Mouse (Mus musculus) CH12.LX (cell line): ENCODE measurements around the gene 1700016C15Rik. TPM values are rescaled to one million over a fixed set of nuclear protein-coding genes. Genes with fewer than 3 reads are reported as not detected.

Experiments
- DNase-seq: peaks from one replicate; pipeline ENCODE4 v3.0.0-alpha.2; 2013; ENCODE audit errors: extremely low read depth
- H3K27ac ChIP-seq: 2 replicates; pipeline ENCODE4 v1.5.1; 2012; ENCODE audit warnings: low read depth, mild to moderate bottlenecking, control low read depth, moderate library complexity; ENCODE audit not compliant: insufficient read depth
- H3K27me3 ChIP-seq: replicated peaks from 2 replicates; pipeline ENCODE3; 2012; ENCODE audit warnings: inconsistent platforms
- H3K36me3 ChIP-seq, 2 experiments: replicated peaks in 1 of 2; 2 replicates each; pipeline versions ENCODE3 to v1.6.1; 2012; ENCODE audit warnings: inconsistent platforms in 1 of 2, low read length in 1 of 2, mild to moderate bottlenecking in 1 of 2, mixed read lengths in 1 of 2, moderate library complexity in 1 of 2; ENCODE audit not compliant: control insufficient read depth in 1 of 2, insufficient read depth in 1 of 2
- H3K4me1 ChIP-seq, 2 experiments: 2 replicates each; pipeline ENCODE4 v1.6.1; 2012; ENCODE audit warnings: inconsistent platforms in 1 of 2, moderate library complexity in 1 of 2; ENCODE audit not compliant: insufficient read depth in 2 of 2, control insufficient read depth in 1 of 2
- H3K4me2 ChIP-seq: 2 replicates; pipeline ENCODE4 v1.6.1; 2012; ENCODE audit warnings: low read depth, mild to moderate bottlenecking, control low read depth; ENCODE audit not compliant: poor library complexity, insufficient read depth, severe bottlenecking
- H3K4me3 ChIP-seq, 3 experiments: fragments of 150-350 bp in 1 of 3; sonication (generic) in 1 of 3; replicated peaks in 1 of 3; 2 replicates each; pipeline versions ENCODE3 to v1.5.1; 2011 to 2012; ENCODE audit warnings: low read depth in 2 of 3, low read length in 2 of 3, mild to moderate bottlenecking in 2 of 3, moderate library complexity in 2 of 3, control low read depth in 1 of 3, improper control_type of control experiment in 1 of 3, inconsistent platforms in 1 of 3, mixed read lengths in 1 of 3; ENCODE audit not compliant: poor library complexity in 1 of 3
- H3K79me2 ChIP-seq: replicated peaks from 2 replicates; pipeline ENCODE4 v1.6.1; 2012; ENCODE audit warnings: mild to moderate bottlenecking, moderate library complexity; ENCODE audit not compliant: control insufficient read depth, poor library complexity, insufficient read depth, severe bottlenecking; ENCODE audit errors: extremely low read depth
- H3K9ac ChIP-seq: 2 replicates; pipeline ENCODE4 v1.6.1; 2012; ENCODE audit warnings: low read depth, mild to moderate bottlenecking, control low read depth, moderate library complexity; ENCODE audit not compliant: insufficient read depth
- H3K9me3 ChIP-seq: replicated peaks from 2 replicates; pipeline ENCODE3; 2012; ENCODE audit warnings: low read length, inconsistent platforms, mixed read lengths
- BHLHE40 ChIP-seq: IDR thresholded peaks from 2 replicates; pipeline ENCODE4 v1.6.1; 2011; ENCODE audit warnings: mild to moderate bottlenecking, low read depth, low read length, improper control_type of control experiment
- CHD1 ChIP-seq: IDR thresholded peaks from 2 replicates; pipeline ENCODE4 v1.6.1; 2012; ENCODE audit warnings: low read depth, low read length, improper control_type of control experiment, inconsistent platforms
- CTCF ChIP-seq, 2 experiments: IDR thresholded peaks in 1 of 2; conservative IDR thresholded peaks in 1 of 2; 2 replicates each; pipeline ENCODE4 v1.5.1; 2011 to 2012; ENCODE audit warnings: low read depth in 2 of 2, low read length in 2 of 2, improper control_type of control experiment in 1 of 2, inconsistent platforms in 1 of 2, mild to moderate bottlenecking in 1 of 2, moderate library complexity in 1 of 2
- EP300 ChIP-seq: IDR thresholded peaks from 2 replicates; pipeline ENCODE4 v1.6.1; 2011; ENCODE audit warnings: low read length, improper control_type of control experiment
- GABPA ChIP-seq: IDR thresholded peaks from 2 replicates; pipeline ENCODE4 v1.6.1; 2012; ENCODE audit warnings: low read depth, low read length, improper control_type of control experiment, inconsistent platforms; ENCODE audit not compliant: insufficient replicate concordance
- HCFC1 ChIP-seq: IDR thresholded peaks from 2 replicates; pipeline ENCODE4 v1.6.1; 2012; ENCODE audit warnings: low read depth, mild to moderate bottlenecking, inconsistent platforms, low read length, improper control_type of control experiment
- IRF4 ChIP-seq: IDR thresholded peaks from 2 replicates; pipeline ENCODE4 v1.6.1; 2014; ENCODE audit warnings: low read depth, mild to moderate bottlenecking, inconsistent platforms, low read length, improper control_type of control experiment
- JUN ChIP-seq: IDR thresholded peaks from 2 replicates; pipeline ENCODE4 v1.6.1; 2011; ENCODE audit warnings: low read depth, mild to moderate bottlenecking, low read length, improper control_type of control experiment, moderate library complexity; ENCODE audit not compliant: insufficient read depth
- JUND ChIP-seq: conservative IDR thresholded peaks from 2 replicates; pipeline ENCODE4 v1.6.1; 2011; ENCODE audit warnings: low read depth, low read length, improper control_type of control experiment
- KAT2A ChIP-seq: IDR thresholded peaks from 2 replicates; pipeline ENCODE4 v1.6.1; 2012; ENCODE audit warnings: low read length, improper control_type of control experiment, inconsistent platforms; ENCODE audit not compliant: insufficient replicate concordance
- MAFK ChIP-seq: IDR thresholded peaks from 2 replicates; pipeline ENCODE4 v1.6.1; 2011; ENCODE audit warnings: low read length, improper control_type of control experiment; ENCODE audit not compliant: insufficient replicate concordance
- MAX ChIP-seq: IDR thresholded peaks from 2 replicates; pipeline ENCODE4 v1.6.1; 2011; ENCODE audit warnings: low read length, improper control_type of control experiment
- MAZ ChIP-seq: IDR thresholded peaks from 2 replicates; pipeline ENCODE4 v1.6.1; 2012; ENCODE audit warnings: low read depth, mild to moderate bottlenecking, inconsistent platforms, low read length, improper control_type of control experiment, moderate library complexity
- MXI1 ChIP-seq: IDR thresholded peaks from 2 replicates; pipeline ENCODE4 v1.6.1; 2011; ENCODE audit warnings: mild to moderate bottlenecking, low read depth, low read length, improper control_type of control experiment
- MYC ChIP-seq: IDR thresholded peaks from 2 replicates; pipeline ENCODE4 v1.6.1; 2011; ENCODE audit warnings: low read depth, mild to moderate bottlenecking, improper control_type of control experiment, low read length
- NRF1 ChIP-seq: IDR thresholded peaks from 2 replicates; pipeline ENCODE4 v1.6.1; 2014; ENCODE audit warnings: low read depth, mild to moderate bottlenecking, inconsistent platforms, low read length, improper control_type of control experiment, moderate library complexity
- POLR2A ChIP-seq: IDR thresholded peaks from 2 replicates; pipeline ENCODE4 v1.6.1; 2011; ENCODE audit warnings: low read depth, mild to moderate bottlenecking, improper control_type of control experiment, low read length
- POLR2AphosphoS2 ChIP-seq: IDR thresholded peaks from 2 replicates; pipeline ENCODE4 v1.6.1; 2011; ENCODE audit warnings: low read depth, low read length, improper control_type of control experiment
- RAD21 ChIP-seq: IDR thresholded peaks from 2 replicates; pipeline ENCODE4 v1.6.1; 2011; ENCODE audit warnings: low read depth, mild to moderate bottlenecking, low read length, improper control_type of control experiment, moderate library complexity
- RCOR1 ChIP-seq: conservative IDR thresholded peaks from 2 replicates; pipeline ENCODE4 v1.6.1; 2012; ENCODE audit warnings: low read depth, mild to moderate bottlenecking, inconsistent platforms, low read length, improper control_type of control experiment
- SIN3A ChIP-seq: IDR thresholded peaks from 2 replicates; pipeline ENCODE4 v1.6.1; 2012; ENCODE audit warnings: low read length, improper control_type of control experiment, inconsistent platforms
- SMC3 ChIP-seq: IDR thresholded peaks from 2 replicates; pipeline ENCODE4 v1.6.1; 2011; ENCODE audit warnings: low read depth, low read length, improper control_type of control experiment
- TBP ChIP-seq: conservative IDR thresholded peaks from 2 replicates; pipeline ENCODE4 v1.6.1; 2011; ENCODE audit warnings: low read depth, low read length, improper control_type of control experiment
- UBTF ChIP-seq: IDR thresholded peaks from 2 replicates; pipeline ENCODE4 v1.6.1; 2012; ENCODE audit warnings: low read depth, mild to moderate bottlenecking, inconsistent platforms, low read length, improper control_type of control experiment, moderate library complexity
- USF1 ChIP-seq: IDR thresholded peaks from 2 replicates; pipeline ENCODE4 v1.6.1; 2014; ENCODE audit warnings: low read depth, mild to moderate bottlenecking, inconsistent platforms, low read length, improper control_type of control experiment
- ZC3H11A ChIP-seq: IDR thresholded peaks from 2 replicates; pipeline ENCODE4 v1.6.1; 2012; ENCODE audit warnings: low read depth, mild to moderate bottlenecking, inconsistent platforms, low read length, improper control_type of control experiment
- ZKSCAN1 ChIP-seq: IDR thresholded peaks from 2 replicates; pipeline ENCODE4 v1.6.1; 2012; ENCODE audit warnings: low read depth, inconsistent platforms, low read length, improper control_type of control experiment, borderline replicate concordance
- ZMIZ1 ChIP-seq: IDR thresholded peaks from 2 replicates; pipeline ENCODE4 v1.6.1; 2012; ENCODE audit warnings: low read depth, mild to moderate bottlenecking, inconsistent platforms, low read length, improper control_type of control experiment
- ZNF384 ChIP-seq: IDR thresholded peaks from 2 replicates; pipeline ENCODE4 v1.6.1; 2012; ENCODE audit warnings: low read depth, low read length, improper control_type of control experiment, inconsistent platforms
- dilution Hi-C: fragments of 300-500 bp; cut with MboI; formaldehyde crosslinking; loops from 2 replicates; pipeline ENCODE4 v1.14.3; 2020; ENCODE audit warnings: low sequenced_read_pairs; ENCODE audit not compliant: extremely low pct_unique_long_range_greater_than_20kb, extremely low pct_ligation_motif_present
- in situ Hi-C: fragments of 300-500 bp; cut with MboI; formaldehyde crosslinking; loops from 3 replicates; pipeline ENCODE4 v1.14.3; 2019; ENCODE audit warnings: low sequenced_read_pairs, low pct_ligation_motif_present, low pct_unique_long_range_greater_than_20kb, mixed read lengths
- polyA plus RNA-seq: library from polyadenylated mRNA; unstranded; fragments of >175 nt; gene quantifications from 2 replicates; pipeline ENCODE4 v1.2.1, GENCODE M21; 2012; ENCODE audit warnings: low read depth; ENCODE audit not compliant: insufficient read length
- total RNA-seq, 2 experiments: library from RNA; depleted of rRNA; stranded (reverse); fragments of 300-350 nt in 1 of 2; fragments of >200 nt in 1 of 2; gene quantifications; 2 replicates each; pipeline ENCODE4 v1.2.3; 2012 to 2014

1700016C15Rik gene
- total and polyA plus RNA-seq, 3 experiments: not detected

DNA sequence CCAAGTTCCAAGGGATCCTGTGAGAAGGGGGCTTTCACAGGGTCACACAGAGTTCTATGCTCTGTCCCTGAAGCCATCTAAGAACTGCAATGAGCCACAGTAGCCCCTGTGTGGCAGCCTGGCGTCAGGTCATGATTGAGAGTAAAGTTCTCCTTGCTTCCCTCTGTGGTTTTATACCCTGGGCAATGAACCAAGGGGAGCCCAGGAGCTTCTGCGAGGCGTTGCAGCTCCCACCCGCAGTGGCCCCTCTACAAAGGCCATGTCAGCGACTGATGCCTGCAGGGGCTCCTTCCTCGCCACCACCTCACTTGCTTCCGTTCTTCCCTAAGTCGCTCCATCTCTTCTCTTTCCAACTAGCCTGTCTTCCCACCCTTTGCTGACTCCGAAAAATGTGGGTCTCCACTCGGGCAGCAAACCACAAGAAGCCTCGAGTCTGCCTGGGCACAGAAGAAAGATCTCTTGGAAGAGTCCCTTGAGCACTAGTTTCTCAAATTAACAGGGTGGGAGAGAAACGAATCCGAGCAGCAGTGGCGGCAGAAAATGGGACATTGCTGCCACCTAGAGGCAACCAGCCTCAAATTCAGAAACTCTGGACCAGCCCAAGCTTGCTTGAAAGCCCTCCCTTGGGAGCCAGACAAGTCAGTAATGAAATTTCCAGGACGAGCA lies 27.0 kb upstream of the 1700016C15Rik start:
- dilution Hi-C loops (no loop called here), in situ Hi-C loops (no loop called here)
- peak overlapping the region; percentile 29; the same call in 1 of the 2 replicates for H3K9ac ChIP-seq
- no peaks in the 10 kb centered on the region for H3K27me3 ChIP-seq
- peak overlapping the region; percentile 68 for H3K4me2 ChIP-seq
- peak; percentile 84 for DNase-seq
- no peaks in the 10 kb centered on the region for H3K9me3 ChIP-seq
- no peak overlapping the region for H3K27ac ChIP-seq
- no peak for TF ChIP-seq ZNF384
- TF ChIP-seq CHD1: no peak
- no peak for TF ChIP-seq SIN3A
- TF ChIP-seq BHLHE40: no peak
- TF ChIP-seq MAX: peak; percentile 30; the same call in 1 of the 2 replicates
- TF ChIP-seq POLR2AphosphoS2: no peak
- TF ChIP-seq MAFK: no peak
- no peak for TF ChIP-seq ZC3H11A
- no peak for TF ChIP-seq NRF1
- TF ChIP-seq USF1: no peak
- no peak for TF ChIP-seq JUND
- TF ChIP-seq ZKSCAN1: no peak
- TF ChIP-seq MXI1: no peak
- TF ChIP-seq GABPA: no peak
- no peak for TF ChIP-seq HCFC1
- peak; percentile 55 for TF ChIP-seq SMC3
- no peak for TF ChIP-seq EP300
- no peak for TF ChIP-seq UBTF
- TF ChIP-seq ZMIZ1: no peak
- TF ChIP-seq TBP: no peak
- TF ChIP-seq MYC: no peak
- TF ChIP-seq IRF4: peak; percentile 60; the same call in 1 of the 2 replicates
- peak; percentile 88 for TF ChIP-seq RAD21
- no peak for TF ChIP-seq JUN
- TF ChIP-seq POLR2A: no peak
- peak; percentile 46; the same call in 1 of the 2 replicates for TF ChIP-seq RCOR1
- TF ChIP-seq KAT2A: no peak
- TF ChIP-seq MAZ: no peak
- peak; percentile 33 to 89; a peak in 3 of 4 replicates for TF ChIP-seq CTCF (conservative IDR thresholded peaks at IDR 0.05 in 1 of 2, IDR thresholded peaks at IDR 0.05 in 1 of 2; ENCODE audit: low read depth in 2 of 2, low read length in 2 of 2)
- H3K4me3 ChIP-seq: peak overlapping the region; percentile 42 to 48 (median 44)
- H3K36me3 ChIP-seq: no peaks in the 10 kb centered on the region
- H3K79me2 ChIP-seq: no peaks in the 10 kb centered on the region
- peaks cover 0 to 38% of the 10 kb centered on the region in 2 experiments; a peak in 2 of 4 replicates for H3K4me1 ChIP-seq
